Mouse (Mus musculus): Measurements from ENCODE around the gene Stpg4.

DNA sequence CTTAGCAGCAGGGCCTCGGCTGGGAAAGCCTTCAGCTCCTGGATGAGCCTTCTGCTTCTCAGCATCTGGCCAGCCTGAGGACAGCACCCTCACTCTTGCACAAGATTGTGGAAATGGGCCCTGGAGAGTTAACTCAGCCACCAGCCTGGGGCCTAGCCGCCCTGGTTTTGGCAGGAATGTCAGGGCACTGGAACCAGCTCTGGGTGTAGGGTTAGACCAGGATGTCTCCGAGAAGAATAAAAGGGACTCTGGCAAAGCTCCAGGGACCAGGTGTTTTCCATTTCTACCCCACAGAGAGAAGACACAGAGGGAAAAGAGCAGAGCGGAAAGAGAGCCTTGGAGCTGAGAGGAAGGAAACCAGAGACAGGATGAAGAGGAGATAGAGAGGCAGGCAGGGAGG lies 60.3 kb downstream of the Stpg4 start:
- TF ChIP-seq CTCF (IDR thresholded peaks at IDR 0.05; ENCODE audit: borderline replicate concordance, insufficient read depth, low read depth, low read length) (no peak), POLR2A (IDR thresholded peaks at IDR 0.05; ENCODE audit: borderline replicate concordance, insufficient read depth, low read length) (no peak)
